Comparison of ENCODE assay signal across 17 mouse cellular contexts in the genomic region with DNA sequence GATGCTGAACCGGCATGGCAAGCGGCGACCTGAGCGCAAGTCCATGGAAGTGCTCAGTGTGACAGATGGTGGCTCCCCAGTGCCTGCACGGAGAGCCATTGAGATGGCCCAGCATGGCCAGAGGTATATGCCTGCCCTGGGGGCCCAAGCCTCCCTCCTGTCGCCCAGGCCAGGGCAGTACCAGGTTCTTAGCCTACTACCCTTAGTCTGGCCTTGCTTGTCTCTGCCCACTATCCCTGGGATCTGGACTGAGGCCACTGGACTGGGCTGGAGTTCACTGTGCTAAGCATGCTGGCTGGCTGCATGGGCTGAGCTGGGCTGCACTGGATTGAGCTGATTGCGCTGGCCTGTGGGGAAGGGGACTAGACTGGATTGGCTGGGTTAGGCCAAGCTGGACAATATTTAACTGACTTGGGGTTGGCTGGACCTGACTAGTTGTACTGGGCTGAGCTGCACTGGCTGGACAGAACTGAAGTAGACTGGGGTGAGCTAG. TPM values are rescaled to one million over a fixed set of nuclear protein-coding genes. Genes with fewer than 3 reads are reported as not detected.
A peak's percentile ranks its signal among the peaks of the same experiment; 100 is the strongest.
DNase-seq lines count a peak whose midpoint lies in the region; ATAC-seq and TF ChIP-seq lines count a peak whose summit lies in the region.
"Had no signal": no experiment of that assay in that cellular context is flagged by ENCODE, and none has a peak within 500 bp of the region (broad histone marks: within the 10 kb centered on the region; RNA-seq: fewer than 3 reads in every experiment).

No protein-coding gene starts in this region.

- H3K9me3 ChIP-seq in intestine, embryonic 15.5 days = no peaks in the 10 kb centered on the region
- H3K9me3 ChIP-seq in intestine, postnatal 0 days (ENCODE audit: control insufficient read depth) = no peaks in the 10 kb centered on the region
- H3K9me3 ChIP-seq in liver, embryonic 16.5 days (replicated peaks; ENCODE audit: control insufficient read depth, low read length) = no peaks in the 10 kb centered on the region
- H3K9me3 ChIP-seq: heart, embryonic 15.5 days; hindbrain, embryonic 12.5 days; limb, embryonic 13.5 days had no signal

- no peak overlapping the region for H3K9ac ChIP-seq in intestine, embryonic 15.5 days
- H3K9ac ChIP-seq in intestine, postnatal 0 days (ENCODE audit: low read depth, low read length) = no peak overlapping the region
- no peak overlapping the region for H3K9ac ChIP-seq in liver, embryonic 16.5 days (ENCODE audit: low read depth, low read length)
- H3K9ac ChIP-seq: heart, embryonic 15.5 days; hindbrain, embryonic 12.5 days; limb, embryonic 13.5 days had no signal

- no peak overlapping the region for H3K27ac ChIP-seq in intestine, embryonic 15.5 days
- no peak overlapping the region for H3K27ac ChIP-seq in intestine, postnatal 0 days (ENCODE audit: low read depth, low read length)
- no peak overlapping the region for H3K27ac ChIP-seq in liver, embryonic 16.5 days (ENCODE audit: low read length)
- H3K27ac ChIP-seq: heart, embryonic 15.5 days; hindbrain, embryonic 12.5 days; left cerebral cortex, adult 2 months; limb, embryonic 13.5 days; macrophage had no signal

- 74% methylated on average over 7 of the region's 7 CpGs for whole genome bisulfite sequencing in intestine, embryonic 15.5 days
- 82% methylated on average over 7 of the region's 7 CpGs for WGBS in intestine, postnatal 0 days
- WGBS in liver, embryonic 16.5 days (ENCODE audit: insufficient replicate concordance) = 70% methylated on average over 7 of the region's 7 CpGs

- H3K4me3 ChIP-seq in intestine, embryonic 15.5 days (replicated peaks) = no peak overlapping the region
- H3K4me3 ChIP-seq in intestine, postnatal 0 days (ENCODE audit: low read depth, low read length) = no peak overlapping the region
- H3K4me3 ChIP-seq in liver, embryonic 16.5 days (ENCODE audit: low read depth, low read length) = no peak overlapping the region
- H3K4me3 ChIP-seq: heart, embryonic 15.5 days; hindbrain, embryonic 12.5 days; left cerebral cortex, adult 2 months; limb, embryonic 13.5 days had no signal

- H3K36me3 ChIP-seq in intestine, embryonic 15.5 days = no peaks in the 10 kb centered on the region
- H3K36me3 ChIP-seq in intestine, postnatal 0 days (ENCODE audit: control insufficient read depth, insufficient read depth) = no peaks in the 10 kb centered on the region
- no peaks in the 10 kb centered on the region for H3K36me3 ChIP-seq in liver, embryonic 16.5 days (ENCODE audit: control insufficient read depth, insufficient read depth)
- H3K36me3 ChIP-seq: heart, embryonic 15.5 days; limb, embryonic 13.5 days had no signal

- H3K27me3 ChIP-seq in intestine, embryonic 15.5 days (replicated peaks) = no peaks in the 10 kb centered on the region
- H3K27me3 ChIP-seq in intestine, postnatal 0 days (replicated peaks; ENCODE audit: control insufficient read depth, insufficient read depth, low read length) = no peaks in the 10 kb centered on the region
- H3K27me3 ChIP-seq in liver, embryonic 16.5 days (ENCODE audit: control insufficient read depth, insufficient read depth, low read depth, low read length) = no peaks in the 10 kb centered on the region
- H3K27me3 ChIP-seq: heart, embryonic 15.5 days; hindbrain, embryonic 12.5 days; limb, embryonic 13.5 days had no signal

- no peak for TF ChIP-seq CTCF in intestine, postnatal 0 days (IDR thresholded peaks at IDR 0.05; ENCODE audit: low read depth)

- peak; percentile 23; the same call in 1 of the 2 replicates for ATAC-seq in intestine, embryonic 15.5 days
- no peak for ATAC-seq in intestine, postnatal 0 days
- peak; percentile 72 for ATAC-seq in liver, embryonic 16.5 days (ENCODE audit: low read depth)
- ATAC-seq: Patski had no signal

- H3K4me2 ChIP-seq in intestine, embryonic 15.5 days (replicated peaks) = no peak overlapping the region
- H3K4me2 ChIP-seq in intestine, postnatal 0 days (replicated peaks; ENCODE audit: low read depth) = no peak overlapping the region
- no peak overlapping the region for H3K4me2 ChIP-seq in liver, embryonic 16.5 days (ENCODE audit: low read depth, low read length)
- H3K4me2 ChIP-seq: heart, embryonic 15.5 days; hindbrain, embryonic 12.5 days; limb, embryonic 13.5 days had no signal

- no peaks in the 10 kb centered on the region for H3K4me1 ChIP-seq in intestine, embryonic 15.5 days (replicated peaks)
- H3K4me1 ChIP-seq in intestine, postnatal 0 days (replicated peaks; ENCODE audit: control insufficient read depth, insufficient read depth, low read length) = no peaks in the 10 kb centered on the region
- H3K4me1 ChIP-seq in liver, embryonic 16.5 days (ENCODE audit: control insufficient read depth, low read depth, low read length) = no peaks in the 10 kb centered on the region
- H3K4me1 ChIP-seq: heart, embryonic 15.5 days; hindbrain, embryonic 12.5 days; limb, embryonic 13.5 days had no signal

- intact Hi-C loops in left cerebral cortex, postnatal 10 days (cut with DNase I) = no loop called here
- intact Hi-C loops in gastrocnemius, postnatal 36 days (cut with DNase I) = no loop called here

- DNase-seq in kidney, adult 18-20 months = peak; percentile 46
- peak; percentile 58 to 85 for DNase-seq in kidney, postnatal 25 days
- no peak for DNase-seq in ovary, postnatal 36 days (ENCODE audit: low spot score)
- DNase-seq in left cerebral cortex, postnatal 10 days (ENCODE audit: extremely low spot score in 1 of 2, low spot score in 2 of 2) = no peak
- no peak for DNase-seq in gastrocnemius, postnatal 36 days
- DNase-seq: embryo, embryonic 11 days; gastrocnemius, postnatal 10 days; midbrain, embryonic 14.5 days had no signal

RNA-seq across cellular contexts. Expression of a gene that starts 38.8 kb away (rescaled TPM):
- polyA plus RNA-seq in intestine, embryonic 15.5 days (2015; fragmentation: Nextera tagmentation; extraction: Ambion mirVana) = 1.3 and 1.8 TPM in 2 replicates
- polyA plus RNA-seq in intestine, postnatal 0 days (2015; fragmentation: Nextera tagmentation; extraction: Ambion mirVana) = 0.55 and 0.69 TPM in 2 replicates
- 0.09 and 0.21 TPM in 2 replicates for polyA plus RNA-seq in liver, embryonic 16.5 days (2015; fragmentation: Nextera tagmentation; extraction: Ambion mirVana)
- 100 to 1,000 TPM; 175 TPM for total RNA-seq in left cerebral cortex, postnatal 10 days (2021)
- total RNA-seq in gastrocnemius, postnatal 36 days (2021) = under 1 TPM; 0.10 to 0.37 TPM
- polyA plus RNA-seq: macrophage had no signal

Comparison
In these comparisons a context has a peak if more than half of its experiments do, and no peak if none do; other contexts are left out.
1. DNase-seq: peak in kidney, adult 18-20 months (single experiment) and kidney, postnatal 25 days (2 of 2); none in ovary, postnatal 36 days (single experiment), left cerebral cortex, postnatal 10 days (0 of 2) and gastrocnemius, postnatal 36 days (0 of 2).